Mouse (Mus musculus): ENCODE measurements around the gene Cald1. TPM values are rescaled to one million over a fixed set of nuclear protein-coding genes. Genes with fewer than 3 reads are reported as not detected.

Cald1 gene
- total RNA-seq (2014; rRNA removed) (61.0 and 74.8 TPM in 2 replicates), polyA plus RNA-seq (2012; rRNA removed) (42.4 and 44.6 TPM in 2 replicates)

DNA sequence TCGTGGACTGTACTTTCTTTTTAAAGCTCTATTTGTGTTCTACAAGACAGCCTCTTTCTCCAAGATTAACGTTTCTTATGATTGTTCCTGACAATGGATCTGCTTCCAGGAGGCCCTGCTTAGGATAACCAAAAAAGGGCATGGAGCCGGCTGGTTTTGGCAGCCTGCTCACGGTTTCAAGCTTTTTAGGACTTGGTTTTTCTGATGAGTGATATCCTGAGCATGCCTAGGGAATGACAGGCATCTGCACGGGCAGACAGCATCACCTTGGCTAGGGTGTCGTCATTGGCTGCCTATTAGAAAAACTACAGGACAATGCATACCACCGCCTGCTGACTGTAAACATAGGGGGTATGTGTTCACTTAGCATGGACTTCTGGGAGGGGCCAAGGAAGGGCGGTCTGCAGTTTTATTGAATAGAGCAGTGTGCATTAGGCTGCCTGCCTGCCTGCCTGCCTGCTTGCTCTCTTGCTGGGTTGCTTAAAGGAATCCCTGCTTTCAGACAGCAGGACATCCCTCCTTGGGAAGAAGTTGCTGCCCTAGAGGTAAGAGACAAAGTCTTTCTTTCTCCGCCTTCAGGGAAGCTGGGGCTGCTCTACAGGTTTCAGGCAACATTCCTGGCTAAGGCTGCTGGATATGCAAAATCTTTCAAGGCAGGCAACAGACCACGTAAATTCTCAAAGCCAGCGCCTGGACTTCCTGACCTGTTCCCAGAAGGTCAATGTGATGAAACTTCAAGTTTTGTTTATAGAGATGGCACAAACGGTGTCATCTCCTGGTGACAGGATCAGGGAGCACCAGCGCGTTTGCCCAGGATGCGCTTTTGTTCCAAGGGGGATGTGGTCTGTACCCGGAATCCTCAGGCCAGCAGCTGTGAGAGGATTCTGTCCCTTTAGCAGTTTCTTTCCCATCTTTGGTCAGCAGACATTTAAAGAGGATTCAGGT is at the start of gene Cald1:
Cald1 (plus strand) TSS at position 380 of the 945 bp plus-strand sequence.
- Histone ChIP-seq H3K27ac (replicated peaks; ENCODE audit: insufficient read depth, low read depth, low read length) (peak within 1 kb of the TSS; percentile 46), H3K4me3 (ENCODE audit: insufficient read depth, low read depth, low read length) (peak within 1 kb of the TSS; percentile 50), H3K4me1 (ENCODE audit: control insufficient read depth, insufficient read depth, low read length) (no peaks in the 10 kb centered on the region), H3K27me3 (ENCODE audit: control insufficient read depth, insufficient read depth, low read length) (no peaks in the 10 kb centered on the region), H3K79me2 (ENCODE audit: control insufficient read depth, insufficient read depth, low read length) (no peaks in the 10 kb centered on the region), H3K36me3 (ENCODE audit: control insufficient read depth, insufficient read depth, low read length) (no peaks in the 10 kb centered on the region), H3K9ac (ENCODE audit: low read depth, low read length) (peak within 1 kb of the TSS; percentile 30)
- TF ChIP-seq POLR2A (IDR thresholded peaks at IDR 0.05; ENCODE audit: extremely low read depth, insufficient read depth, low read length) (no peak), CTCF (IDR thresholded peaks at IDR 0.05; ENCODE audit: low read depth, low read length) (no peak)
- peak; percentile 38 for DNase-seq (ENCODE audit: extremely low read depth, low read depth, low spot score)
- WGBS = 32% methylated on average over 16 of the region's 16 CpGs

DNA sequence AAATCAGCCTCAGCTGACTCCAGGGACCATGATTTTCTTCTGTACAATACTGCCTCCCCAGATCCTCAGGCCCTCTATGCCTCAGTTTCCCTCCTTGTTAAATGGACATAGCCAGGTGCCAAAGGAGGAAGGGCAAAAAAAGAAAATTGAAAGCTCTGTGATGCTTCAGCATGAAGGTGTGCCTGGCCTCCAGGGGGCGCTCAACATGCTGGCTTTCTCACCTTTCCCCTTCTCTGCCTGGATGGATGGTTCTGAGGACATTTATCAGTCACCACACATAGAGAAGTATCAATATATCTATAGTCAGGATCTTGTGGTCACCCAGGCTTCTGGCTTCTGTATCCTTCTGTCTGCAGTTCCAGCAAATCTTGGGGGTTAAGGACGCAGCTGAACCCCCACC is 49.3 kb upstream of the Cald1 start:
- WGBS = 42% methylated on average over 2 of the region's 2 CpGs

DNA sequence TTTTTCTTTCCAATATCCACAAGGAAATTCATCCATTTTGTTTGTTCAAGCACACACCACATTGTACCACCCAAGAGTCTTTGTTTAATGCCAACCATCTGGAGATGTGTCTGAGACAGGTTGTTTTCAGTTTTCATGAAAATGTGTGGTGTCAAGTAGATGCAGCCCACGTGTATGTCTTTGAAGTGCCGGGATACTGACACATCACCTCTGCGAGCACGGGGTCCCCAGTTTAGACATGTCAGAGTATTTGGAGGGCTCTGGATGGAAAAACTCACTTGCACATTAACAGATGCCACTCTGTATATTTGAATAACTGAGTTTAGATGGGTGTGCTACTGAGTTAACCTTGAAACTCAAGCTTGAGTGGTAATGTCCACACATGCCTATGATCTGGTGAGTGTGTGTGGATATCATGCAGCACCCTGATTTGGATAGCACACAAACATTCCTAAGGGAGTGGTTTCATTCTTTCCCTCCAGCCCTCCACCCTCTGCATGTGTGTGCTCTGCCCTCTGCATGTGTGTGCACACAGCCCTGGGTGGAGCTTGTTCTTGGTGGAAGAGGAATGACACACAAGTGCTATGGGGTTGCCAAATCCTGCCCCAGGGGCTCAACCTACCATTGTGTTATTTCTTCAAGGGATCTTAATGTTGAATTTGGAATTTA is 45.7 kb upstream of the Cald1 start:
- Histone ChIP-seq H3K79me2 (ENCODE audit: control insufficient read depth, insufficient read depth, low read length) (no peaks in the 10 kb centered on the region), H3K9ac (ENCODE audit: low read depth, low read length) (no peak overlapping the region), H3K4me3 (ENCODE audit: insufficient read depth, low read depth, low read length) (no peak overlapping the region), H3K27ac (replicated peaks; ENCODE audit: insufficient read depth, low read depth, low read length) (no peak overlapping the region), H3K27me3 (ENCODE audit: control insufficient read depth, insufficient read depth, low read length) (no peaks in the 10 kb centered on the region), H3K36me3 (ENCODE audit: control insufficient read depth, insufficient read depth, low read length) (no peaks in the 10 kb centered on the region), H3K4me1 (ENCODE audit: control insufficient read depth, insufficient read depth, low read length) (peaks cover 1% of the 10 kb centered on the region; the same call in 1 of the 2 replicates)
- TF ChIP-seq CTCF (IDR thresholded peaks at IDR 0.05; ENCODE audit: low read depth, low read length) (no peak), POLR2A (IDR thresholded peaks at IDR 0.05; ENCODE audit: extremely low read depth, insufficient read depth, low read length) (no peak)
- no peak for DNase-seq (ENCODE audit: extremely low read depth, low read depth, low spot score)
- 91% methylated on average over 4 of the region's 4 CpGs for WGBS

More for the DNA sequence above, 49.3 kb upstream of the Cald1 start:
- no peaks in the 10 kb centered on the region for H3K79me2 ChIP-seq (ENCODE audit: control insufficient read depth, insufficient read depth, low read length)
- no peak for TF ChIP-seq POLR2A (IDR thresholded peaks at IDR 0.05; ENCODE audit: extremely low read depth, insufficient read depth, low read length)
- TF ChIP-seq CTCF (IDR thresholded peaks at IDR 0.05; ENCODE audit: low read depth, low read length) = peak; percentile 95
- no peaks in the 10 kb centered on the region for H3K36me3 ChIP-seq (ENCODE audit: control insufficient read depth, insufficient read depth, low read length)
- no peak overlapping the region for H3K27ac ChIP-seq (replicated peaks; ENCODE audit: insufficient read depth, low read depth, low read length)
- no peak overlapping the region for H3K9ac ChIP-seq (ENCODE audit: low read depth, low read length)
- H3K4me1 ChIP-seq (ENCODE audit: control insufficient read depth, insufficient read depth, low read length) = peaks cover 1% of the 10 kb centered on the region; the same call in 1 of the 2 replicates
- peak; percentile 39 for DNase-seq (ENCODE audit: extremely low read depth, low read depth, low spot score)
- H3K4me3 ChIP-seq (ENCODE audit: insufficient read depth, low read depth, low read length) = no peak overlapping the region
- H3K27me3 ChIP-seq (ENCODE audit: control insufficient read depth, insufficient read depth, low read length) = no peaks in the 10 kb centered on the region

DNA sequence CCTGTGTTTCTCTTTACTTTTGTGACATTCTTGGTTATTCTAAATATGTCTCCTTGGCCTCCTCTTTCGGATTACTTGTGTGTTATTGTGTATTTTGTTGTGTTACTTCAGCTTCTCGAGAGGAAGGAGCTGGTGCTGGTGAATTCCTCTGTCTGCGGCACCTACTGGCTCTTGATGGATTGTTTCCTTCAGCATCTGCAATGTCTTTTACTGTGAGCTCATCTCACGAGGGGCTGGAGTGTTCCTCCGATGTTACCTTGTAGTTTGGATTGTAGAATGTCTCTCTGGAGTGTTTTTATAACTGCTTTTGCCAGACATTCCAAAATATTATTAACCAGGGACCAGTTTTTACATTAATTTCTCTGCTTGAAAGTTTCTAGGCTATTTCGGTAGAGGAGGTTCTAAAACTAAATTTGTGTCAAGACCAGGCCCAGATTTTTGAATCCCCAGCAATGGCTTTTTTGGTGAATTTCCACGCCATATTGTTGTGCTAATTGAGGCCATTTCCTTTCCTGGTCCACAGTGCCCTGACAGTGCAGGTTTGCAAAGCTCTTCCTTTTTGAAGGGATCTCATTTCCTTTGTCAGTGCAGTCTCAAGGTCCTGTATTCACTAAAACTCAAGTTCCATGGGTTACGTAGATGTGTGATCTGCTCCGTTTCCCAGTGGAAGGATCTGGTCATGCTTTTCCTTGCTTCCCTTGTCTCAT is 43.9 kb upstream of the Cald1 start:
- H3K4me3 ChIP-seq (ENCODE audit: insufficient read depth, low read depth, low read length) = no peak overlapping the region
- no peaks in the 10 kb centered on the region for H3K36me3 ChIP-seq (ENCODE audit: control insufficient read depth, insufficient read depth, low read length)
- no peak for TF ChIP-seq POLR2A (IDR thresholded peaks at IDR 0.05; ENCODE audit: extremely low read depth, insufficient read depth, low read length)
- no peak for TF ChIP-seq CTCF (IDR thresholded peaks at IDR 0.05; ENCODE audit: low read depth, low read length)
- no peaks in the 10 kb centered on the region for H3K79me2 ChIP-seq (ENCODE audit: control insufficient read depth, insufficient read depth, low read length)
- DNase-seq (ENCODE audit: extremely low read depth, low read depth, low spot score) = no peak
- no peaks in the 10 kb centered on the region for H3K27me3 ChIP-seq (ENCODE audit: control insufficient read depth, insufficient read depth, low read length)
- no peak overlapping the region for H3K9ac ChIP-seq (ENCODE audit: low read depth, low read length)
- no peak overlapping the region for H3K27ac ChIP-seq (replicated peaks; ENCODE audit: insufficient read depth, low read depth, low read length)
- 86% methylated on average over 9 of the region's 9 CpGs for WGBS
- peaks cover 1% of the 10 kb centered on the region; the same call in 1 of the 2 replicates for H3K4me1 ChIP-seq (ENCODE audit: control insufficient read depth, insufficient read depth, low read length)

DNA sequence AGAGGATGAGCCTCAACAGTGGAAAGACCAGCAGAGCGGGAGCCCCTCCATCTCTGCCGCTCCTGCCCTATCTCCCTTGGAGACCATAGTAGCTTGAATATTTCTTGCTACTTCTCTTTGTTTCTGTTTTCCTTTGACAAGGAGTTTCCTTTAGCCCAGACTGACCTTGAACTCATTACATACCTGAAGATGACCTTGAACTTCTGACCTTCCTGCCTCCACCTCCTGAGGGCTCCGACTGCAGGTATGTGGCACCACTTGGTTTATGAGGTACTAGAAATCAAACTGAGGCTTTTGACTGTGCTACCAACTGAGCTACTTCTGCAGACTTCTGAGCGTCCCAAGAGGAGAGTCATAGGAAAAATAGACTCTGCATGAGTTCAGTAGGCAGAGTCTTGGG is 38.8 kb upstream of the Cald1 start:
- DNase-seq (ENCODE audit: extremely low read depth, low read depth, low spot score) = no peak
- WGBS = 92% methylated on average over 4 of the region's 4 CpGs
- Histone ChIP-seq H3K9ac (ENCODE audit: low read depth, low read length) (no peak overlapping the region), H3K36me3 (ENCODE audit: control insufficient read depth, insufficient read depth, low read length) (no peaks in the 10 kb centered on the region), H3K4me3 (ENCODE audit: insufficient read depth, low read depth, low read length) (no peak overlapping the region), H3K4me1 (ENCODE audit: control insufficient read depth, insufficient read depth, low read length) (no peaks in the 10 kb centered on the region), H3K27ac (replicated peaks; ENCODE audit: insufficient read depth, low read depth, low read length) (no peak overlapping the region), H3K27me3 (ENCODE audit: control insufficient read depth, insufficient read depth, low read length) (no peaks in the 10 kb centered on the region), H3K79me2 (ENCODE audit: control insufficient read depth, insufficient read depth, low read length) (no peaks in the 10 kb centered on the region)
- TF ChIP-seq CTCF (IDR thresholded peaks at IDR 0.05; ENCODE audit: low read depth, low read length) (no peak), POLR2A (IDR thresholded peaks at IDR 0.05; ENCODE audit: extremely low read depth, insufficient read depth, low read length) (no peak)
